ENCODE assay signal across 12 mouse cellular contexts in genomic region chr11:117406711-117407110, GRCm38 (mm10).
DNase-seq lines count a peak whose midpoint lies in the region; ATAC-seq lines count a peak whose summit lies in the region.
"Had no signal": no experiment of that assay in that cellular context is flagged by ENCODE, and none has a peak within 500 bp of the region (broad histone marks: within the 10 kb centered on the region; RNA-seq: fewer than 3 reads in every experiment).

No protein-coding gene starts in this region.

- H3K9me3 ChIP-seq in forebrain, embryonic 10.5 days = peaks cover 17% of the 10 kb centered on the region
- no peaks in the 10 kb centered on the region for H3K9me3 ChIP-seq in hindbrain, embryonic 14.5 days (ENCODE audit: control insufficient read depth, low read length)
- H3K9me3 ChIP-seq in midbrain, embryonic 14.5 days (ENCODE audit: control insufficient read depth, low read length) = no peaks in the 10 kb centered on the region

- 62% methylated on average over 1 of the region's 1 CpGs for WGBS in forebrain, embryonic 10.5 days
- WGBS in hindbrain, embryonic 14.5 days = 75% methylated on average over 1 of the region's 1 CpGs
- 29% methylated on average over 1 of the region's 1 CpGs for WGBS in midbrain, embryonic 14.5 days

- DNase-seq in cerebellum, adult 9-11 months = peak; percentile 30
- DNase-seq in cerebellum, postnatal 36 days = no peak
- no peak for DNase-seq in forebrain, embryonic 10.5 days (ENCODE audit: extremely low spot score, low spot score)
- no peak for DNase-seq in hindbrain, embryonic 14.5 days (ENCODE audit: low spot score)
- DNase-seq in midbrain, embryonic 14.5 days = no peak
- DNase-seq in thymus, postnatal 14 days = no peak
- DNase-seq in natural killer cell, adult 2 months (ENCODE audit: low spot score in 2 of 2) = no peak
- DNase-seq in thymus, postnatal 10 days (ENCODE audit: low spot score in 2 of 2) = no peak
- DNase-seq: cerebellum, adult 8-10 months; kidney, postnatal 4 days; liver, postnatal 0 days had no signal

- peak overlapping the region; percentile 55; the same call in 1 of the 2 replicates for H3K4me2 ChIP-seq in hindbrain, embryonic 14.5 days (replicated peaks)
- peak overlapping the region; percentile 59 for H3K4me2 ChIP-seq in midbrain, embryonic 14.5 days (ENCODE audit: low read length)

- no peak for ATAC-seq in hindbrain, embryonic 14.5 days (ENCODE audit: low FRiP score)
- ATAC-seq in midbrain, embryonic 14.5 days (ENCODE audit: low FRiP score, low TSS enrichment) = no peak
- ATAC-seq: inflammation-experienced regulatory T-cells, adult 6 months; liver, postnatal 0 days had no signal

- no peaks in the 10 kb centered on the region for H3K36me3 ChIP-seq in forebrain, embryonic 10.5 days (replicated peaks)
- no peaks in the 10 kb centered on the region for H3K36me3 ChIP-seq in hindbrain, embryonic 14.5 days (replicated peaks; ENCODE audit: control insufficient read depth, insufficient read depth)
- H3K36me3 ChIP-seq in midbrain, embryonic 14.5 days (ENCODE audit: control insufficient read depth, insufficient read depth, low read length) = no peaks in the 10 kb centered on the region

- peak overlapping the region; percentile 53 for H3K4me3 ChIP-seq in forebrain, embryonic 10.5 days
- H3K4me3 ChIP-seq in hindbrain, embryonic 14.5 days (replicated peaks; ENCODE audit: low read length) = no peak overlapping the region
- no peak overlapping the region for H3K4me3 ChIP-seq in midbrain, embryonic 14.5 days (replicated peaks; ENCODE audit: low read depth, low read length)

- peak overlapping the region; percentile 93 for H3K27ac ChIP-seq in forebrain, embryonic 10.5 days
- peak overlapping the region; percentile 91 for H3K27ac ChIP-seq in hindbrain, embryonic 14.5 days
- peak overlapping the region; percentile 97 for H3K27ac ChIP-seq in midbrain, embryonic 14.5 days (replicated peaks; ENCODE audit: low read depth, low read length)

- H3K4me1 ChIP-seq in forebrain, embryonic 10.5 days = peaks cover 68% of the 10 kb centered on the region
- H3K4me1 ChIP-seq in hindbrain, embryonic 14.5 days (replicated peaks; ENCODE audit: control insufficient read depth, insufficient read depth, low read length) = peaks cover 53% of the 10 kb centered on the region
- H3K4me1 ChIP-seq in midbrain, embryonic 14.5 days (ENCODE audit: control insufficient read depth, insufficient read depth, low read length) = peaks cover 57% of the 10 kb centered on the region

- H3K27me3 ChIP-seq in forebrain, embryonic 10.5 days (ENCODE audit: poor library complexity, severe bottlenecking) = peaks cover 76% of the 10 kb centered on the region
- H3K27me3 ChIP-seq in hindbrain, embryonic 14.5 days (ENCODE audit: control insufficient read depth, insufficient read depth, low read length) = no peaks in the 10 kb centered on the region
- no peaks in the 10 kb centered on the region for H3K27me3 ChIP-seq in midbrain, embryonic 14.5 days (ENCODE audit: control insufficient read depth, insufficient read depth, low read length)

- peak overlapping the region; percentile 39 for H3K9ac ChIP-seq in hindbrain, embryonic 14.5 days
- peak overlapping the region; percentile 54; the same call in 1 of the 2 replicates for H3K9ac ChIP-seq in midbrain, embryonic 14.5 days (replicated peaks; ENCODE audit: low read length)
- H3K9ac ChIP-seq: liver, postnatal 0 days had no signal
